Mouse (Mus musculus): ENCODE results near the gene Rgs3.

- TF ChIP-seq EP300 (IDR thresholded peaks at IDR 0.05; ENCODE audit: low read depth) (no peak), CTCF (IDR thresholded peaks at IDR 0.05; ENCODE audit: low read depth) (no peak)
These were observed 123.5 kb downstream of the Rgs3 start for GRCm38 (mm10) chr4:62683148-62683547.
